Mouse (Mus musculus): Measurements from ENCODE around the gene Trappc2l.

DNA sequence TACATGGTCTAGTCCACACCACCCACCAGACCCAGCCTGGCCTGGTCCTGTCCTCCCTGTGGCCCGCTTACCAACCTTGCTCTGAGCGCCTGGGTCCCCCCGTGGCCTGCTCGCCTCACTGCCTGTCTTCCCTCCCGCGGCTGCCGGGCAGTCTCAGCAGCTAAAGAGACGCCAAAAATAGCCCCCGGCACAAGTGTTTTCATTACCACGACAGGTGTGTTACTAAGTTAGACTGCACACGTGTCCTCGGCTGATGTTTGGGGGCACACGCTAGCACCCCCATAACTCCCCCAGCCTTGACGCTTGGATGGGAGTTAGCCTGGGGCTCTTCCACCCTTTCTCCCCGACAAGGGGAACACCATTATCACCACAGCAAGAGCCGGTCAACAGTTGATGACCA lies 34.9 kb downstream of the Trappc2l start:
- TF ChIP-seq CTCF (IDR thresholded peaks at IDR 0.05; ENCODE audit: low read depth, low read length) (no peak), POLR2AphosphoS5 (IDR thresholded peaks at IDR 0.05; ENCODE audit: insufficient replicate concordance, low read depth, low read length) (no peak)

Data from G1E (cell line).